Comparison of ENCODE assay signal across 26 mouse cellular contexts in genomic region chr6:75799993-75800392, GRCm38 (mm10).
DNase-seq lines count a peak whose midpoint lies in the region; ATAC-seq and TF ChIP-seq lines count a peak whose summit lies in the region.
"Had no signal": no experiment of that assay in that cellular context is flagged by ENCODE, and none has a peak within 500 bp of the region (broad histone marks: within the 10 kb centered on the region; RNA-seq: fewer than 3 reads in every experiment).

No protein-coding gene starts in this region.

- H3K4me2 ChIP-seq in limb, embryonic 13.5 days (replicated peaks): no peak overlapping the region
- H3K4me2 ChIP-seq in midbrain, embryonic 16.5 days (ENCODE audit: low read length): no peak overlapping the region
- no peak overlapping the region for H3K4me2 ChIP-seq in midbrain, postnatal 0 days (ENCODE audit: low read depth, low read length, poor library complexity, severe bottlenecking)
- H3K4me2 ChIP-seq in neural tube, embryonic 14.5 days (ENCODE audit: low read depth, low read length): no peak overlapping the region
- H3K4me2 ChIP-seq: embryonic facial prominence, embryonic 12.5 days; embryonic facial prominence, embryonic 15.5 days; heart, embryonic 12.5 days; heart, embryonic 15.5 days had no signal

- H3K27me3 ChIP-seq in limb, embryonic 13.5 days: no peaks in the 10 kb centered on the region
- no peaks in the 10 kb centered on the region for H3K27me3 ChIP-seq in limb, embryonic 10.5 days (ENCODE audit: low read depth, poor library complexity, severe bottlenecking)
- no peaks in the 10 kb centered on the region for H3K27me3 ChIP-seq in midbrain, embryonic 16.5 days (ENCODE audit: control insufficient read depth, insufficient read depth, low read depth, low read length)
- H3K27me3 ChIP-seq in midbrain, postnatal 0 days (ENCODE audit: insufficient read depth, low read length): no peaks in the 10 kb centered on the region
- no peaks in the 10 kb centered on the region for H3K27me3 ChIP-seq in neural tube, embryonic 14.5 days (ENCODE audit: control insufficient read depth, insufficient read depth, low read length)
- H3K27me3 ChIP-seq: embryonic facial prominence, embryonic 12.5 days; embryonic facial prominence, embryonic 15.5 days; heart, embryonic 12.5 days; heart, embryonic 15.5 days had no signal

- H3K9ac ChIP-seq in limb, embryonic 13.5 days: no peak overlapping the region
- no peak overlapping the region for H3K9ac ChIP-seq in midbrain, embryonic 16.5 days (ENCODE audit: low read depth, low read length)
- no peak overlapping the region for H3K9ac ChIP-seq in midbrain, postnatal 0 days (replicated peaks; ENCODE audit: low read length, poor library complexity, severe bottlenecking)
- H3K9ac ChIP-seq in neural tube, embryonic 14.5 days (replicated peaks; ENCODE audit: low read depth, low read length): no peak overlapping the region
- H3K9ac ChIP-seq: embryonic facial prominence, embryonic 12.5 days; embryonic facial prominence, embryonic 15.5 days; forebrain, postnatal 0 days; heart, embryonic 12.5 days; heart, embryonic 15.5 days had no signal

- H3K27ac ChIP-seq in limb, embryonic 13.5 days: no peak overlapping the region
- H3K27ac ChIP-seq in limb, embryonic 10.5 days: no peak overlapping the region
- 0 out of 2 replicates have a peak overlapping the region, but pooled peaks have one; percentile 8 for H3K27ac ChIP-seq in midbrain, embryonic 16.5 days (ENCODE audit: low read length)
- H3K27ac ChIP-seq in midbrain, postnatal 0 days (ENCODE audit: low read depth, low read length): no peak overlapping the region
- no peak overlapping the region for H3K27ac ChIP-seq in neural tube, embryonic 14.5 days (ENCODE audit: low read depth, low read length)
- H3K27ac ChIP-seq: embryonic facial prominence, embryonic 12.5 days; embryonic facial prominence, embryonic 15.5 days; gastrocnemius, adult 2 months; heart, embryonic 15.5 days; hindbrain, embryonic 10.5 days; hindbrain, postnatal 0 days had no signal

- no peak for DNase-seq in limb, embryonic 10.5 days (ENCODE audit: low spot score)
- DNase-seq in midbrain, postnatal 0 days (ENCODE audit: low spot score): no peak
- DNase-seq: adrenal gland, adult 2 months; adrenal gland, postnatal 14 days; cerebellum, adult 11 months; cerebellum, adult 2 months; cerebellum, adult 9-11 months; cerebellum, postnatal 25 days; gastrocnemius, adult 2 months; gastrocnemius, postnatal 14 days; heart, adult 11 months; heart, postnatal 10 days; heart, postnatal 36 days had no signal

- no peaks in the 10 kb centered on the region for H3K36me3 ChIP-seq in limb, embryonic 13.5 days
- H3K36me3 ChIP-seq in limb, embryonic 10.5 days: no peaks in the 10 kb centered on the region
- H3K36me3 ChIP-seq in midbrain, embryonic 16.5 days (ENCODE audit: control insufficient read depth, insufficient read depth, low read length): no peaks in the 10 kb centered on the region
- no peaks in the 10 kb centered on the region for H3K36me3 ChIP-seq in midbrain, postnatal 0 days (ENCODE audit: insufficient read depth, low read length)
- H3K36me3 ChIP-seq in neural tube, embryonic 14.5 days (ENCODE audit: control insufficient read depth, insufficient read depth, low read length): no peaks in the 10 kb centered on the region
- H3K36me3 ChIP-seq: embryonic facial prominence, embryonic 12.5 days; embryonic facial prominence, embryonic 15.5 days; heart, embryonic 12.5 days; heart, embryonic 15.5 days; hindbrain, embryonic 10.5 days had no signal

- no peak for TF ChIP-seq CTCF in midbrain, postnatal 0 days (IDR thresholded peaks at IDR 0.05)

- no peak overlapping the region for H3K4me3 ChIP-seq in limb, embryonic 13.5 days
- H3K4me3 ChIP-seq in limb, embryonic 10.5 days: no peak overlapping the region
- H3K4me3 ChIP-seq in midbrain, embryonic 16.5 days (ENCODE audit: low read depth, low read length): no peak overlapping the region
- no peak overlapping the region for H3K4me3 ChIP-seq in midbrain, postnatal 0 days (ENCODE audit: low read depth, low read length)
- H3K4me3 ChIP-seq in neural tube, embryonic 14.5 days (ENCODE audit: low read depth, low read length): no peak overlapping the region
- H3K4me3 ChIP-seq: embryonic facial prominence, embryonic 12.5 days; embryonic facial prominence, embryonic 15.5 days; gastrocnemius, adult 2 months; heart, embryonic 12.5 days; heart, embryonic 15.5 days; hindbrain, embryonic 10.5 days had no signal

- H3K9me3 ChIP-seq in limb, embryonic 13.5 days: no peaks in the 10 kb centered on the region
- no peaks in the 10 kb centered on the region for H3K9me3 ChIP-seq in limb, embryonic 10.5 days (replicated peaks)
- H3K9me3 ChIP-seq in midbrain, embryonic 16.5 days (replicated peaks; ENCODE audit: control insufficient read depth, low read length, poor library complexity, severe bottlenecking): no peaks in the 10 kb centered on the region
- no peaks in the 10 kb centered on the region for H3K9me3 ChIP-seq in midbrain, postnatal 0 days (ENCODE audit: low read length)
- H3K9me3 ChIP-seq in neural tube, embryonic 14.5 days (ENCODE audit: control insufficient read depth, low read length): no peaks in the 10 kb centered on the region; the same call in 1 of the 2 replicates
- H3K9me3 ChIP-seq: embryonic facial prominence, embryonic 12.5 days; embryonic facial prominence, embryonic 15.5 days; heart, embryonic 12.5 days; heart, embryonic 15.5 days; hindbrain, embryonic 10.5 days had no signal

- peak; percentile 11; the same call in 1 of the 2 replicates for ATAC-seq in limb, embryonic 13.5 days (ENCODE audit: low FRiP score, low read depth)
- no peak for ATAC-seq in midbrain, embryonic 16.5 days
- no peak for ATAC-seq in midbrain, postnatal 0 days (ENCODE audit: low FRiP score)
- ATAC-seq in neural tube, embryonic 14.5 days (ENCODE audit: low read depth): peak; percentile 68
- no peak for ATAC-seq in monocyte, adult 5-6 weeks (replicated peaks; ENCODE audit: insufficient number of reproducible peaks, low FRiP score, low TSS enrichment, poor library complexity, severe bottlenecking)
- ATAC-seq: CD4-positive, CD25-positive, alpha-beta regulatory T cell, adult 4 months; forebrain, embryonic 14.5 days had no signal

- peaks cover 11% of the 10 kb centered on the region for H3K4me1 ChIP-seq in limb, embryonic 13.5 days
- peaks cover 8% of the 10 kb centered on the region; the same call in 1 of the 2 replicates for H3K4me1 ChIP-seq in limb, embryonic 10.5 days
- 0 out of 2 replicates have a peak, but pooled peaks cover 5% of the 10 kb centered on the region for H3K4me1 ChIP-seq in midbrain, embryonic 16.5 days (ENCODE audit: control insufficient read depth, insufficient read depth, low read length)
- no peaks in the 10 kb centered on the region for H3K4me1 ChIP-seq in midbrain, postnatal 0 days (ENCODE audit: insufficient read depth, low read length)
- H3K4me1 ChIP-seq in neural tube, embryonic 14.5 days (ENCODE audit: control insufficient read depth, insufficient read depth, low read length): no peaks in the 10 kb centered on the region
- H3K4me1 ChIP-seq: embryonic facial prominence, embryonic 12.5 days; embryonic facial prominence, embryonic 15.5 days; heart, embryonic 12.5 days; heart, embryonic 15.5 days; hindbrain, embryonic 10.5 days had no signal

- 22% methylated on average over 3 of the region's 3 CpGs for WGBS in limb, embryonic 13.5 days
- WGBS in limb, embryonic 10.5 days: 63% methylated on average over 3 of the region's 3 CpGs
- 51% methylated on average over 3 of the region's 3 CpGs for WGBS in midbrain, embryonic 16.5 days
- 52% methylated on average over 3 of the region's 3 CpGs for WGBS in midbrain, postnatal 0 days
- 39% methylated on average over 3 of the region's 3 CpGs for WGBS in neural tube, embryonic 14.5 days

Comparison
In these comparisons a context has a peak if more than half of its experiments do, and no peak if none do; other contexts are left out.
1. ATAC-seq: peak in limb, embryonic 13.5 days (single experiment) and neural tube, embryonic 14.5 days (single experiment); none in midbrain, embryonic 16.5 days (single experiment), midbrain, postnatal 0 days (single experiment) and monocyte, adult 5-6 weeks (single experiment).